Mouse (Mus musculus) neutrophil, adult 65 days (primary cell): ENCODE results near the gene Ammecr1. TPM values are rescaled to one million over a fixed set of nuclear protein-coding genes. Genes with fewer than 3 reads are reported as not detected.

Source experiments
- total RNA-seq: library from RNA; stranded (reverse); gene quantifications from 2 replicates; pipeline ENCODE4 v1.2.4, GENCODE M21; 2023

The Ammecr1 gene
- 8.7 TPM in 2 replicates for total RNA-seq

GRCm38 (mm10) chrX:142966008-142966966 lies at the start of gene Ammecr1:
Gene Ammecr1 (minus strand): TSS chrX:142966728.

Other genes starting within 250 kb of the Ammecr1 start
- not detected in 2 replicates for gene Rtl9, start 132.9 kb upstream of the Ammecr1 start, total RNA-seq